Mouse (Mus musculus): Measurements from ENCODE around the gene Myl12a.

DNA sequence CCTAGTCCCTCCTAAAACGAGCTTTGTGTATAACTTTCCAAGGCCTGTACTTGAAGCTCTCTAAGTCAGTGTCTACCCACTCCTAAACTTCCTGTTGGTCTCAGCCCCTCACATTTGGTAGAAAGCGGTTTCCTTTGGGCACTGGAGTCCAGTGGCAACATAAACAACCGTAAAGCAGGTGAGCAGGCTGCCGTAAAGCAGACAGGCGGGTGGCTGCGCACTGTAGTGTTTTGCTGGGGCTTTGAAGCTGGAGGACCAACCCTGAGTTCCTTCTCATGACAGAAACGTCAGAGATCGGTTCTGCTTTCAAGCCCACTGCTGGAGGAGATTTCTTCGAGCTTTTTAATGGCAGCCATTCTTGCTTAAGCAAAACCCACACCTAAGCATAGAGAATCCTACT is 10.0 kb downstream of the Myl12a start:
- TF ChIP-seq GATA1 (IDR thresholded peaks at IDR 0.05; ENCODE audit: low read length) (no peak), TAL1 (IDR thresholded peaks at IDR 0.05; ENCODE audit: low read length) (no peak)
